Mouse (Mus musculus) limb, embryonic 15.5 days (tissue): ENCODE results near the gene Zscan21. TPM values are rescaled to one million over a fixed set of nuclear protein-coding genes. Genes with fewer than 3 reads are reported as not detected.
A peak's percentile ranks its signal among the peaks of the same experiment; 100 is the strongest.

Experiments used
- ATAC-seq: fragments of 200-750 bp; cut with Nextera tagmentation; 2 replicates; pipeline ENCODE4 v1.8.0; 2017; ENCODE audit warnings: low read depth, moderate TSS enrichment; ENCODE audit not compliant: insufficient number of reproducible peaks, low FRiP score, low TSS enrichment
- H3K27ac ChIP-seq: fragments of 300-500 bp; sonication (generic); 2 replicates; pipeline ENCODE4 v1.5.1; 2015; ENCODE audit warnings: moderate library complexity, mild to moderate bottlenecking, inconsistent platforms
- H3K27me3 ChIP-seq: fragments of 300-500 bp; sonication (generic); 2 replicates; pipeline ENCODE4 v1.6.1; 2015; ENCODE audit warnings: inconsistent platforms
- H3K36me3 ChIP-seq: fragments of 300-500 bp; sonication (generic); 2 replicates; pipeline ENCODE4 v1.6.1; 2015; ENCODE audit warnings: inconsistent platforms
- H3K4me1 ChIP-seq: fragments of 300-500 bp; sonication (generic); 2 replicates; pipeline ENCODE4 v1.6.1; 2015; ENCODE audit warnings: inconsistent platforms
- H3K4me2 ChIP-seq: fragments of 300-500 bp; sonication (generic); 2 replicates; pipeline ENCODE4 v1.6.1; 2015; ENCODE audit warnings: mild to moderate bottlenecking, inconsistent platforms
- H3K4me3 ChIP-seq: fragments of 300-500 bp; sonication (generic); 2 replicates; pipeline ENCODE4 v1.5.1; 2015; ENCODE audit warnings: mild to moderate bottlenecking, inconsistent platforms
- H3K9ac ChIP-seq: fragments of 300-500 bp; sonication (generic); 2 replicates; pipeline ENCODE4 v1.6.1; 2015; ENCODE audit warnings: inconsistent platforms
- H3K9me3 ChIP-seq: fragments of 300-500 bp; sonication (generic); 2 replicates; pipeline ENCODE4 v1.6.1; 2016; ENCODE audit warnings: inconsistent platforms
- WGBS: fragments of 180-500 bp; shearing (Covaris S2); methylation state at CpG from one replicate; pipeline ENCODE4 v1.1.7; 2015; 5-methylcytosine and 5-hydroxymethylcytosine counted together
- microRNA counts: library from miRNA; unstranded; fragments of <30 nt; microRNA quantifications from one replicate; lab custom pipeline; 2016
- microRNA-seq: library from miRNA; unstranded; fragments of <30 nt; microRNA quantifications from one replicate; pipeline ENCODE4, GENCODE M21; 2016
- polyA plus RNA-seq: library from polyadenylated mRNA; unstranded; fragments of >200 nt; fragmentation: Nextera tagmentation; extraction: Ambion mirVana; gene quantifications from 2 replicates; pipeline ENCODE4 v1.2.1, GENCODE M21; 2015

The Zscan21 gene
- polyA plus RNA-seq, 1 experiment from 2014 or later: 52.8 TPM

DNA sequence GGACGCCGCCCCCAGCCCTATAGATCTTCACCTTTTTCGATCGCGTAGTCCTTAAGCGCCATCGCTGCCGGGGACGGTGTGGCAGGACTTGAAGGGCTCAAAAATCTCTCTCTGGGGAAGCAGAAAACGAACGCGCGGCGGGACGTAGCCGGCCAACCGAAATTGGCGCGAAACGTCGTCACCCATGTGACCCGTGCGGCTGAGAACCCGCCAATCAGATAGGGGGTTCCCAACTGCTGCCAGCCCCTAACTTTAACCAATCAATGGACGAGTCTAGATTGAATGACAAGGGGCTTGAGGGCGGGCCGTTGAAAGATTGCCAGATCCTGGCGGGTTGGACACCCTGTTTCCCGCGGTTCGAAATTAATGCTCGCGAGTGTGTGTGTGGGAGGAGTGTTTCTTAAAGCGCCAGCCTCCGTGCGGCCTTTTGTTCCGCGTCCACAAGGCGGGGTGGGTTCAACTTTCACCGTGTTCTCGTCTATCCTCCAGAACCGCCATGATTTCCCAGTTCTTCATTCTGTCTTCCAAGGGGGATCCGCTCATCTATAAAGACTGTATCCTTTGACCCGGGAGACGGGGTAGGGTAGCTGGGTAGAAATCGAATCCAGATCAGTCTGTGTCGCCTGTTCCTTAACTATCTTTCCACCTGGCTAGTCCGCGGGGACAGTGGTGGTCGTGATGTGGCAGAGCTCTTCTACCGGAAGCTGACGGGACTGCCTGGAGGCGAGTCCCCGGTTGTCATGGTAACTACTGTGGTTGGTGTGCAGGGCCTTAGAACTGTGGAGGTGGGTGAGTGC is 55.2 kb downstream of the Zscan21 start, which contains the start of the genes Ap4m1 and Mcm7:
Ap4m1 (plus strand) TSS at position 308 of the 797 bp plus-strand sequence.
Mcm7 (minus strand) TSS at position 728 of the 797 bp plus-strand sequence.
- H3K9me3 ChIP-seq: no peaks in the 10 kb centered on the region
- under 1% methylated on average over 54 of the region's 54 CpGs for WGBS
- H3K4me2 ChIP-seq: peak within 1 kb of the TSS; percentile 88
- ATAC-seq: peak; percentile 91
- peaks cover 53% of the 10 kb centered on the region for H3K36me3 ChIP-seq
- no peaks in the 10 kb centered on the region for H3K27me3 ChIP-seq
- peak within 1 kb of the TSS; percentile 94 for H3K27ac ChIP-seq
- H3K9ac ChIP-seq: peak within 1 kb of the TSS; percentile 71
- peaks cover 13% of the 10 kb centered on the region for H3K4me1 ChIP-seq
- peak within 1 kb of the TSS; percentile 83 for H3K4me3 ChIP-seq

DNA sequence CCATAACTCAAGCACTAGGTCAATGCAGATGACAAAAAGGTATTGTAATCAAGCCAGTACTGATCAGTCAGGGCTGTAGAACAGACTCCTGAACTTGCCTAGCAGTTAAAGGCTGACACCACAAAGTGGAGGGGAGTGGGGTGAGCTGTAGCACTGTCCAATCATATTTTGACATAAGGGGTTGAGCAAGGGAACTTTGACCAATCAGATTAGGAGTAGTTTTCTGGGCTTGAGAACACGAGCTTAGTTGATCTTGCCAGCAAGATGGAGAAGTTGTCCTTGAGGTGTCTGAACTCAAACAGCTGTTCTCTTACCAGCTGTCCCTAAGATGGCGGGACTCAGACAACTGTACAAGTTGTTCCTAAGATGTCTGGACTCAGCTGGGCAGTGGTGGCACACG is 56.5 kb downstream of the Zscan21 start:
- 72% methylated on average over 3 of the region's 3 CpGs for WGBS
- H3K27ac ChIP-seq: no peak overlapping the region
- no peak for ATAC-seq

More for the DNA sequence above, 56.5 kb downstream of the Zscan21 start:
- H3K27me3 ChIP-seq: no peaks in the 10 kb centered on the region
- H3K9me3 ChIP-seq: no peaks in the 10 kb centered on the region
- peak overlapping the region; percentile 88; the same call in 1 of the 2 replicates for H3K4me2 ChIP-seq
- H3K36me3 ChIP-seq: peaks cover 53% of the 10 kb centered on the region
- H3K4me3 ChIP-seq: peak overlapping the region; percentile 83; the same call in 1 of the 2 replicates
- no peak overlapping the region for H3K9ac ChIP-seq
- H3K4me1 ChIP-seq: peaks cover 13% of the 10 kb centered on the region

MicroRNA genes within 50 kb of the gene (microRNA counts, 519-probe panel; counts per million panel counts)
- microRNA mmu-miR-106b (lab: Ali Mortazavi, UCI): 3,503 counts per million, percentile 83 among the panel's probes with 10 or more counts
- 4,240 counts per million, percentile 95 among the panel's probes with 10 or more counts for microRNA mmu-miR-25 (lab: Ali Mortazavi, UCI)
- 3,446 counts per million, percentile 81 among the panel's probes with 10 or more counts for microRNA mmu-miR-93 (lab: Ali Mortazavi, UCI)

Small RNAs within 50 kb of the gene (microRNA-seq; reads per million reads assigned to microRNA genes)
- gene Mir106b (4,543 reads per million, percentile 88 among the genes with 10 or more reads in this experiment), gene Mir25 (556 reads per million, percentile 69 among the genes with 10 or more reads in this experiment), gene Mir93 (6,247 reads per million, percentile 92 among the genes with 10 or more reads in this experiment)

Other genes starting within 250 kb of the Zscan21 start
- gene Pilrb2, start 245.1 kb upstream of the Zscan21 start, polyA plus RNA-seq: 0.22 and 1.2 TPM in 2 replicates
- gene Cyp3a13, start 195.3 kb upstream of the Zscan21 start, polyA plus RNA-seq: 0.15 and 0.19 TPM in 2 replicates
- gene Gjc3, start 153.8 kb upstream of the Zscan21 start, polyA plus RNA-seq: 0.40 and 0.67 TPM in 2 replicates
- gene Azgp1, start 135.4 kb upstream of the Zscan21 start, polyA plus RNA-seq: not detected in 2 replicates
- not detected in 2 replicates for gene Smok3a, start 95.6 kb upstream of the Zscan21 start, polyA plus RNA-seq
- gene Smok3b, start 95.5 kb upstream of the Zscan21 start, polyA plus RNA-seq: not detected in 2 replicates
- not detected in 2 replicates for gene Smok3c, start 63.7 kb upstream of the Zscan21 start, polyA plus RNA-seq
- 15.6 and 17.0 TPM in 2 replicates for gene Zkscan1, start 31.8 kb upstream of the Zscan21 start, polyA plus RNA-seq
- gene Zfp113, start 38.8 kb downstream of the Zscan21 start, polyA plus RNA-seq: 15.9 and 18.5 TPM in 2 replicates
- 299 and 325 TPM in 2 replicates for gene Cops6, start 44.2 kb downstream of the Zscan21 start, polyA plus RNA-seq
- 22.8 and 24.3 TPM in 2 replicates for gene Ap4m1, start 55.1 kb downstream of the Zscan21 start, polyA plus RNA-seq
- 139 and 143 TPM in 2 replicates for gene Mcm7, start 55.5 kb downstream of the Zscan21 start, polyA plus RNA-seq
- 73.8 and 74.8 TPM in 2 replicates for gene Taf6, start 70.5 kb downstream of the Zscan21 start, polyA plus RNA-seq
- 69.4 and 69.7 TPM in 2 replicates for gene Cnpy4, start 70.6 kb downstream of the Zscan21 start, polyA plus RNA-seq
- gene Mblac1, start 77.4 kb downstream of the Zscan21 start, polyA plus RNA-seq: 8.4 and 9.2 TPM in 2 replicates
- gene Nxpe5, start 109.0 kb downstream of the Zscan21 start, polyA plus RNA-seq: 0.11 TPM in 1 of 2 replicates, not detected in the other
- gene Lamtor4, start 138.6 kb downstream of the Zscan21 start, polyA plus RNA-seq: 69.6 and 73.5 TPM in 2 replicates
- 4.4 and 5.1 TPM in 2 replicates for gene BC037034, start 147.1 kb downstream of the Zscan21 start, polyA plus RNA-seq
- gene Gal3st4, start 155.9 kb downstream of the Zscan21 start, polyA plus RNA-seq: 5.1 and 5.3 TPM in 2 replicates
- 0.17 and 0.30 TPM in 2 replicates for gene Gm43720, start 163.1 kb downstream of the Zscan21 start, polyA plus RNA-seq
- 14.2 and 24.8 TPM in 2 replicates for gene Gpc2, start 163.1 kb downstream of the Zscan21 start, polyA plus RNA-seq
- 4.8 and 5.5 TPM in 2 replicates for gene Stag3, start 163.3 kb downstream of the Zscan21 start, polyA plus RNA-seq
- gene Pvrig, start 225.1 kb downstream of the Zscan21 start, polyA plus RNA-seq: 0.21 and 0.36 TPM in 2 replicates